Mouse (Mus musculus) layer of hippocampus, postnatal 14 days (tissue): ENCODE results near the gene Kdelr2. TPM values are rescaled to one million over a fixed set of nuclear protein-coding genes. Genes with fewer than 3 reads are reported as not detected.

Source experiments
- DNase-seq, 2 experiments: peaks; one replicate each; pipeline ENCODE4 v3.0.0; 2021 to 2022; ENCODE audit warnings: low spot score in 2 of 2, mixed read lengths in 1 of 2
- total RNA-seq, 2 experiments: library from RNA; stranded (reverse); gene quantifications; 2 replicates each; pipeline ENCODE4 v1.2.3; 2021

Gene Kdelr2
- total RNA-seq, 2 experiments from 2014 or later: 42.9 to 49.7 TPM

DNA sequence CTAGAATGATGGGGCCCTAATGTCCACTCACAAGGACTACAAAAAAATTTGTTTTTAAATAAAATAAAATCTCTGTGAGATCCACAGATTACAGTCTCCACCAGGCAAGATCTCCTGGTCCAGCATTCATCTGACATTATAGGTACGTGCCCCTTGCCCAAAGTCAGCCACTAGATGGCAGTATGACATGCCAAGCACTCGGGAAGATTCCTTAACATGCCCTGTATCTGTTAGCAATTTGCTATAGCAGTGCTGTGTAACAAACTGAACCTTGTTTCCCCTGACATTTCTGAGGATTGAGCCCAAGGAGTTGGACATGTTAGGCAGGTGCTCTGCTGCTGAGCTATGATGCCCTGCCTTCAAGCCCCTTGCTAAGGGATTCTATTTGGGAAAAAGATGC is 8.0 kb upstream of the Kdelr2 start:
- DNase-seq: no peak

- DNase-seq: no peak
Observed at GRCm38 (mm10) chr5:143400501-143400900, 3.1 kb upstream of the Kdelr2 start.

- no peak for DNase-seq
Observed at GRCm38 (mm10) chr5:143401556-143401955, 2.1 kb upstream of the Kdelr2 start.

DNA sequence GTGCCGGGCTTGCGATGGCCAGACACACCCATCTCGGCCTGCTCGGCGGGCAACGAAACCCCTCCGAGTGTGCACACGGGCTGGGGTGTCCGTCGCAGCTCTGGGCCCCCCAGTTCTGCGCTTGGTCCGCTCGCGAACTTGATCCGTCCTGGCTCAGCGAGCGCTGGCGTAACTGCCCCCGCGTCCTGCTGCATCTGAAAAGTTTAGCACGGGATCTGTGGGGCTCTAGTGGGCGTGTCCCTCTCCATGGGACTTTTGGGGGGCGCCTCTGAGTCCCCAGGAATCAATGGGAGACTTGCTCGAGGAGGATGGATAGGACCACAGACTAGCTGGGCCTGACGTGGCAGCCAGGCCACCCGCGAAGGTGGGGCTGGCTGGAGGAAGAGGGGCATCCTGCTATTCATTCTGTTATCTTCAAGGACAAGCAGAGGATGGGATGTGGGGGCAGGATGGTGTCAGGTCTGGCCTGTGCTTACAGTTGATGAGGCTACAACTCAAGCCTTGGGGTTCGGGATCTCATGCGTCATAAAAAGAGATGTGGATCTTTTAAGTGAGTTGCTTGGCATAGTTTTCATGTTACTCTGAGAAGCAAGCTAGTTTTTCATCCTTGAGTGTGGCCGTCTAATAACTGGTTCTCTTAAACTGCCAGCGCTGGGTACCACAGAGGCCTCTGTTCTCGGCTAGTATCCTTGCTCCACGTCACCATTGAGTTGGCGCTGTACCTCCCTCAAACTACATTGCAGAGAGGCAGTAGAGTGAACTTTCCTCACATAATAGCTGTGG is 701 bp downstream of the Kdelr2 start:
- DNase-seq: peak in 1 of 2 experiments; percentile 8

DNA sequence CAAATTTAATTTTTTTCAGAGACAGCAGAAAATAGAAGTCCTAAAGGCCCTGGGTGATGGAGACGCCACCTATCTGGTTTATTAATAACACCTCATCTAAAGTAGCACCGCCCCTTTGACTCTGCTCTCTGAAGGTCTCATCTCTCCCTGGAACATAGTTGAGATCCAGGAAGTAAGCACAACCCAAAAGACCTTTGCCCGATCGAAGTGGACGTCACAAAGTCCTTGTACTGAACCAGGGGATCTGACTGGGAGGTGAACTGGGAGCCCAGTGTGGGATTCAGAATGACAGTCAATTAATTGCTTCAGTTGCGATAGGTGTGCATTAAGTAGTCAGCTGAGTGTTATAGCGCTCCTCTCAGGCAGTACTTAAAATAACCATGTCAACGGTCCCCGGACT is 1.6 kb downstream of the Kdelr2 start:
- no peak for DNase-seq

GRCm38 (mm10) chr5:143406548-143406947 is 2.9 kb downstream of the Kdelr2 start:
- no peak for DNase-seq

DNA sequence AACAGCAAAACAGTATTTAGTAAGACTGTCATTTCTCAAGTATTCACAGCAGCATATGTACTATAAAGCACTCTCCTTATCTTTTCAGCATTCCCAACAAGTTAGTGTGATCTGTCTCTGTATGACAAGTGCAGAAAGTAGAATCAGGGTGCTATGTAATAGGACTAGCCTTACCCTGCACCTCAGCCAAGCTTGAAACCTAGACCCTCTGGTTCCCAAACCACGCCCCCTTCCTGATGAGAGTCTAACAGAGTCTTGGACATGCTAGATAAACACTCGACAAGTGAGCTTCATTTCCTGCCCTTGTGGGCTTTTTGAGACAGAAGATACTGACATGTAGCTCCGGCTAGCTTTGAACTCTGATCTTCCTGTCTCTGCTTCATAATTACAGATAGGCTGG is 5.6 kb downstream of the Kdelr2 start:
- no peak for DNase-seq

GRCm38 (mm10) chr5:143410841-143411395 is 7.3 kb downstream of the Kdelr2 start:
- DNase-seq: no peak

DNA sequence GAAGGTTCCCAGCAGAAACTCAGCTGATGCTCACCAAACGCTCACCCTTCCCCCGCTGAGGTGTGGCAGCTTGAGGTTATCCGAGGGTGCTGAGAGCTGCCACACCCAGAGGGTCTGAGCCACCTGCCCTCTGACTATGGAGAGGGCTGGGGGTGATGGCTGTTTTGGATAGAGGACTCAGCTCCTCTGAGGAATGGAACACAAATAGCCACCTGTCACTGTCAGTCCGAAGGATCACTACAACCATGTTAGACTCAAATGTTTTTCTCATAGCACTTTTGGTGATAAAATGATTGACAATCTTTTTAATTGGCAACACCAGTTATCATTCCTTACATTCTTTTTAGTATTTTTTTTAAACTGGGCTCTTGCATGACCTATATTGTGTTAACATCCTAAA is 17.8 kb downstream of the Kdelr2 start:
- no peak for DNase-seq

- no peak for DNase-seq
Observed at GRCm38 (mm10) chr5:143422990-143423389, 19.4 kb downstream of the Kdelr2 start.

DNA sequence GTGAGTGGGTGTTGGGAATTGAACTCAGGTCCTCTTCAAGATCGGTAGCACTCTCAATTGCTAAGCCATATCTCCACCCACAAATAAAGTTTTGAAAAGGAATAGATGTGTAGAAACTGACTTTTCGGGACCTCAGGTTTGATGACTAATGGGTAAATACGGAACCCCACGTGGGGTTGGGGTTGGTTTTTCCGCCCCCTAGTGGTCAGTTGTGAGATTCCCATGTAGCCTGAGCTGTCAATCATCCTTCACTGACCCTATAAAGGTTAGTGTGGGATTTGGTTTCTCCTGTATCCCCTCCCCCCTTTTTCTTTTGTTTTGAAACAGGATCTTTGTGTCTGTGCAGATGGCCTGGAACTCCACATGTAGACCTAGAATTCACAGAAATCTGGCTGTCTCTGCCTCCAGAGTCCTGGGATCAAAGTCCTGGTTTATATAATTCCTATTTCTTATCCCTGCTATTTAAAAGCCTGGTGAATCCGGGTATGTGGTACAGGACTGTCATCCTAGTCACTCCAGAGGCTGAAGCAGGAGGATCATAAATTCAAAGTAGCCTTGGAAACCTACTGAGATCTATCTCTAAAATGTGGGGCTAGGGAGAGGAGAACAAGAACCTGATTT is 20.4 kb downstream of the Kdelr2 start:
- DNase-seq: peak; percentile 29 to 41

DNA sequence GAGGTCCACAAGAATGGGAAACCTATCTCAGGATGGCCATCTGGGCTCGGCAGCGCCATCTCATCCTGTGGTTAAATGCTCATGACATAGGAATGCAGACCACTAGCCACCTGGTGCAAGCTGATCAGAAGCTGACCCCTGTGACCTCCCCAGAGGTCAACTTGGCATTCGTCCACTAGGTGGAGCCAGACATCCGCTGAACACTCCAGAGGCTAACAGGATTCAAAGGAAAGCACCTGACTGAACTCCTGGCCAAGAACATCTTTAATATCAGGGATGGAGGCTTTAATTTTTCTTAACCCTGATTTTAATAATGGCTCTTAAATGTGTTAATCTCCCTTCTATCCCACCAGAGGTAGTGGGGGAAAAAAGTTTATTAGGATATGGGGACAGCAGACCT is 30.8 kb downstream of the Kdelr2 start:
- DNase-seq: peak; percentile 18 to 22

GRCm38 (mm10) chr5:143441298-143441697 is 37.7 kb downstream of the Kdelr2 start:
- DNase-seq: no peak

DNA sequence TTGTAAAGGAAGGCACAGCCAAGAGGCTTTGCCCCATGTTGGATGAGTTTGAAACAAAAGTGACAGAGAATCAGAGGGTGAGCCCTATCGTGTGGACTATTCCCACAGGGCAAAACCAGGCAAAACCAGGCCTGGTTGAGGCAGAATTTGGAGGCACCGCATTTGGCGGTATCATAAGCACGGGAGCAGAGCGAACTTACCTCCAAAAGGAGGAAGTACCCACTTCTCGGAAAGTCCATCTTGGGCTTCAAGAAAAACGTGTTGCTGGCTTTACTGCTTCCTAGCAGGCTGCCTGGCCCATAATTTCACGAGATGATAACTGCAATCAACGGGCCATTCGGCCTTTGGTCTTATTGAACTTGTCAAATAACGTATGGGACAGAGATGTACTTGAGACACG is 38.1 kb downstream of the Kdelr2 start:
- DNase-seq: no peak

GRCm38 (mm10) chr5:143463671-143464070 is 60.0 kb downstream of the Kdelr2 start:
- DNase-seq: no peak

GRCm38 (mm10) chr5:143464100-143464756 is 60.6 kb downstream of the Kdelr2 start, which contains the start of gene Daglb:
Gene Daglb (plus strand): TSS chr5:143464584.
- peak; percentile 84 to 91 for DNase-seq

DNA sequence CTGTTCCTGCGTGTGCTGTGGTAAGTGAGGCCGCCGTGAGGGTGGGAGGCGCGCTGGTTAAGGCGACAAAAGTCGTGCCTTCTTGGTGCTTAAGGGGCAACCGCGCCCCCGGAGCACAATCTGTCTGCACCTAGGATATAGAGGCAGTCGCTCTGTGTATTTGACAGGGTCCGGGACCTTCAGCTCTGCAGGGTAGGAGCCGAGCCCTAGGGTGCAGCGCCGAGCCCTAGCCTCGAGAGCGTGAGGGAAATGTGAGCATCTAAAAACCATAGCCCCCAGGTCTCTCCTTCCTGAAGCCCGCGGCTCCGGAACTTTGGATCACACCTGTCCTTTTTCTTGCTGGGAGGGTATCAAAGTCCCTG is 61.1 kb downstream of the Kdelr2 start:
- DNase-seq: no peak

GRCm38 (mm10) chr5:143465156-143466085 is 61.8 kb downstream of the Kdelr2 start:
- DNase-seq: no peak

DNA sequence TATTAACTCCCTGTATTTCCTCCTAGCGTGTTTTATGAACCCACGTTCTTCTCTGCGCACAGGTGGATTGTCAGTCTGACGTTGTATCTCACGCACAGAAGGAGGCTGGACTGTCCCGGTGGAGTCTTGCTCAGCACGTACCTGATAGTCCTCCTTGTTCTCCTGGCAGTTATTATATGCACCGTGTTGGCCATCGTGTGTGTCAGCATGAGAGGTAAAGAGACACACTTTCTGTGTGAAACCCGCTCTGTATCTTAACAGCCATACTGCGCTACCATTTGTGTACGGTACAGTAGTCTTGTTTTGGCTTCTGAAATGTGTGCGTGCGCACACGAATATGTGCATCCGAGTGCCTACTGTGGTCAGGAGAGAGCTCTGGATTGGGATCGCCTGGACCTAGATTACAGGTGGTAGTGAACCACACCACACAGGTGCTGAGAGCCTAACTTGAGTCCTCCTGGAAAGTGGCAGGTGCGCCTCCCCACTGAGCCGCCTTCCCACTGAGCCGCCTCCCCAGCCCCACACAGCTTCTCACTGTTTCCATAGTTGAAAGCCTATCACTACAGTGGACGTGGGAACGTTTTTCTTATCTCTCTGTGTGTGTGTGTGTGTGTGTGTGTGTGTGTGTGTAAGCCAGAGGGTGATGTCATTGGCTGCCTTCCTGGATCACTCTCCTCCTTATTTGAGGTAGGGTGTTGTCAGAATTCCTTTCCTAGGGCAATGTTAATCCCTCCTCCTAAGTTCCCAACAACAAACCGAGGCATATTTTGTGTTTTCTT is 63.4 kb downstream of the Kdelr2 start:
- DNase-seq: no peak

- no peak for DNase-seq
Observed at GRCm38 (mm10) chr5:143467931-143468330, 64.3 kb downstream of the Kdelr2 start.
